Mouse (Mus musculus): ENCODE data around the gene Synj1.
A peak's percentile ranks its signal among the peaks of the same experiment; 100 is the strongest.

The Synj1 gene

DNA sequence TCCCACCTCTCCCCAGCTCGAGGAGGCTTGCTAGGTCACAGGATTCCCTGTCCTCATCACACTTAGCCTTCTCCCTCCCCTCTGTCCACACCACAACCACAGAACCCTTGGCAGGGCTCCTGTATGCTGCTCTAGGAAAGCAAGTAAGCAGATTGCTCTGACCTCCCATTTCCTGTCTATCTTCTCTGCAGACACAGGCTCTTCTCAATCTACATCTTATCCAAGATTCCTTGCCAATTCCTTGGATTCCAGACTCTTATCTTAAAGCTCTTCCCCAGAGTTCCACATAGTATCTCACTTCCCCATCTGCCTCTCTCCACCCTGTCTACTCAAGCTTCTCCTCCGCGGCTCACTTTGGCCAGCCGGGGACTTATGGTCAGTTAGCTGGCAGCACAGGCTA, 16.1 kb downstream of the Synj1 start:
- H3K27me3 ChIP-seq (ENCODE audit: control insufficient read depth, insufficient read depth, low read length, poor library complexity, severe bottlenecking), result no peaks in the 10 kb centered on the region
- DNase-seq (ENCODE audit: low read depth, low spot score), result no peak
- 0 out of 2 replicates have a peak, but pooled peaks cover 2% of the 10 kb centered on the region for H3K36me3 ChIP-seq (ENCODE audit: control insufficient read depth, insufficient read depth, low read length, poor library complexity, severe bottlenecking)

DNA sequence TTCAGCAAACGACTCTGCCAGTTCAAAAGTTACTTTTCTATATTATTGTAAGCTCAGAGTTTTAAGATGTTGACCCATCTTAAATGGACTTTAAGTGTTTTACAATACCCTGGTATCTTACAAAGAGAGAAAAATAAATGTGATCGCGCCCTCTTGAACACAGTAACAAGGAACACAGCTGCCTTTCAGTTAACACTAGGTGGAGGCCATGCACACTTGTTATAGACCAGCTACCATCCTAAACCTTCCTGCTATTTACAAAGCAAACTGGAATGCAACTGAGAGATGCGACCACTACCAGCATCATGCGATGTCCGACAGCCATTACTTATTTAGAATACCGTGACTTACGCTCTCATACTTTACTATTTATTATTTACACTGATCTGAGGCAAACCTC, 21.9 kb downstream of the Synj1 start:
- Histone ChIP-seq H3K36me3 (ENCODE audit: control insufficient read depth, insufficient read depth, low read length, poor library complexity, severe bottlenecking) (0 out of 2 replicates have a peak, but pooled peaks cover 7% of the 10 kb centered on the region), H3K27me3 (ENCODE audit: control insufficient read depth, insufficient read depth, low read length, poor library complexity, severe bottlenecking) (no peaks in the 10 kb centered on the region)
- DNase-seq (ENCODE audit: low read depth, low spot score), result no peak

DNA sequence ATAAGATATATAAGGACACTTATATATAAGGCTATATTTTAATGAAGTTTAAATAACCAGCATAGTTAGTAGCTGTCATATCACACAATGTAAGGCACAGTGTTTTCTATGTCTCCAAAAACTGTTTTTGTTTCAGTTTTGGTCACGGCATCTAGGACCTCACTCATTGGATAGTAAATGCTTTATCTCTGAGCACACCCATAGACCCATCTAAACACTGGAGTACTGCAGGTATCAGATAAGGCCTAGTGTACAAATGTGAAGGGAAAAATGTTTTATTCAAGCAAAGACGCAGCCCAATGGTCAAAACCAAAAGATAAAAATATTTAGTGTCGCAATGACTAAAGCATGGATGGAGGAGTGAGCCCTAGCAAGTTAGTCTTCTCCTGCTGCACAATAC, 22.4 kb downstream of the Synj1 start:
- no peaks in the 10 kb centered on the region for H3K27me3 ChIP-seq (ENCODE audit: control insufficient read depth, insufficient read depth, low read length, poor library complexity, severe bottlenecking)
- H3K36me3 ChIP-seq (ENCODE audit: control insufficient read depth, insufficient read depth, low read length, poor library complexity, severe bottlenecking), result 0 out of 2 replicates have a peak, but pooled peaks cover 7% of the 10 kb centered on the region
- DNase-seq (ENCODE audit: low read depth, low spot score), result no peak

DNA sequence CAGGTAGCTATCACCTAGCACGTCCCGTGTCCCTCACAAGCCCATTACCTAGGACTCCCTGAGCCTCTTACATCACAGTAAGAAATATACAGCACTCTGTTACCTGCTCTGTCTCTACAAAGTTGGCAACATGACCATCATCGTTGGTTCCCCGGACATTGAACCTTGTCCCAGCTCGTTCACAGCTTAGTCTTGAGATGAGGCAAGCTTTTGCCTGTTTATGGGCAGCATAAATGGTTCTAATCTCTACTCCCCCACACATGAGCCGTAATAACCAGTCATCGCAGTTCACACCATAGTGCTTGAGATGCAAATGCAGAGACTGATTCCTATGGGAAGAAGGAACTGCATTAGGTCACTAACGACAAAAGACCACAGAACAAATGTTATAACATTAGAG, 23.1 kb downstream of the Synj1 start:
- Histone ChIP-seq H3K36me3 (ENCODE audit: control insufficient read depth, insufficient read depth, low read length, poor library complexity, severe bottlenecking) (0 out of 2 replicates have a peak, but pooled peaks cover 5% of the 10 kb centered on the region), H3K27me3 (ENCODE audit: control insufficient read depth, insufficient read depth, low read length, poor library complexity, severe bottlenecking) (no peaks in the 10 kb centered on the region)
- DNase-seq (ENCODE audit: low read depth, low spot score), result no peak

DNA sequence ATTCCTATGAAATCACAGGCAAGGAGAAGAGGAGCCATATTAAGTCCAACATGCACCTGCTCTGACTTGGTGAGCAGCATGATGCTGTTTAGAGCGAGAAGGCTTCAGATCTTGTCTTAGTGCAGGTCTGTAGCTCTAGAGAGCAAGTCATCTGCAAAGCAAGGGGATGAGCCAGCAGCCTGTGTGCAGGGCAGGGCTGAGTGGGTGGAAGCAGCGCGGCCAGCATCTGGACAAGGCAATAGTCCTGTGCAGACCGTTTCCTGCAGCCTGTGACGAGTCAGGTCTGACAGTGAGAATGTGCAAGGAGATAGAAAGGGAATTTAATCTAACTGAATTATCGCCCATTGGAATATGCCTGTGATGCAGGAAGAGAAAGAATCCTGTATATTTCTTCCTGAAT, 40.1 kb downstream of the Synj1 start:
- peaks cover 12% of the 10 kb centered on the region for H3K36me3 ChIP-seq (ENCODE audit: control insufficient read depth, insufficient read depth, low read length, poor library complexity, severe bottlenecking)
- no peaks in the 10 kb centered on the region for H3K27me3 ChIP-seq (ENCODE audit: control insufficient read depth, insufficient read depth, low read length, poor library complexity, severe bottlenecking)
- no peak for DNase-seq (ENCODE audit: low read depth, low spot score)

DNA sequence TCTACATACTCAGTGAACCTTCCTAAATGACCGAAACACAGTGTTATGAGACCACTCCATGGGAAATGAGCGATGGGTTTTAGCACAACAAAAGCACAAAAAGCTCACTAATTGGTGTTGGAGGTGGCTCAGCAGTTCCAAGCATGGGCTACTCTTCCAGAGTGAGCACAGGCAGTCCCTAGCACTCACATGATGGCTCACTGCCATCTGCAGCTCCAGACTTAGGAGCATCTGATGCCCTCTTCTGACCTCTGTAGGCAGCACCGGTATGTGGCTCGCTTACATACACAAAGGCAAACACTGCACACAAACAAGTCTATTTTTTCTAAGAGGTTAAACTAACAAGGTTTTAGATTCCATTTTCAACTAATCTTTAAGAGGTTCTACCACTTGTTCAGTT, 44.9 kb downstream of the Synj1 start:
- H3K27me3 ChIP-seq (ENCODE audit: control insufficient read depth, insufficient read depth, low read length, poor library complexity, severe bottlenecking), result no peaks in the 10 kb centered on the region
- H3K36me3 ChIP-seq (ENCODE audit: control insufficient read depth, insufficient read depth, low read length, poor library complexity, severe bottlenecking), result peaks cover 12% of the 10 kb centered on the region
- no peak for DNase-seq (ENCODE audit: low read depth, low spot score)

DNA sequence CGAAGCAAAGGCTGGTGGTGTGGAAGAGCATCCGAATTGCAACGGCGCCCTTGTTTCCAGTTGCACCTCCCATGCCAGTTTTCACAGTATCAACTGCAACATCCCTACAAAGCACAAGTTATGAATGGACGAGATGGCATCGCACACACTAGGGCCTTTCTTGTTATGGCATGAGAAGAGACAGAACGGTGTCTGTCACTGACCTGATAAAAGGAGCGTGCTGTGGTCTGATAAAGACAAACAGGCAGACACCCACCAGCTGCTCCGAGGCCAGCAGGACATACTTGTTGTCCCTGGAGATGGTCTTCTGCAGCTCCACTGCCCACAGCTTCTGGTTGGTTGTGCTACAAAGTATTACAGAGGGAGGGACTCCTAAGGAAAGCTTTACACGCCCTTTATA, 46.8 kb downstream of the Synj1 start:
- 0 out of 2 replicates have a peak, but pooled peaks cover 6% of the 10 kb centered on the region for H3K36me3 ChIP-seq (ENCODE audit: control insufficient read depth, insufficient read depth, low read length, poor library complexity, severe bottlenecking)
- no peaks in the 10 kb centered on the region for H3K27me3 ChIP-seq (ENCODE audit: control insufficient read depth, insufficient read depth, low read length, poor library complexity, severe bottlenecking)
- no peak for DNase-seq (ENCODE audit: low read depth, low spot score)

DNA sequence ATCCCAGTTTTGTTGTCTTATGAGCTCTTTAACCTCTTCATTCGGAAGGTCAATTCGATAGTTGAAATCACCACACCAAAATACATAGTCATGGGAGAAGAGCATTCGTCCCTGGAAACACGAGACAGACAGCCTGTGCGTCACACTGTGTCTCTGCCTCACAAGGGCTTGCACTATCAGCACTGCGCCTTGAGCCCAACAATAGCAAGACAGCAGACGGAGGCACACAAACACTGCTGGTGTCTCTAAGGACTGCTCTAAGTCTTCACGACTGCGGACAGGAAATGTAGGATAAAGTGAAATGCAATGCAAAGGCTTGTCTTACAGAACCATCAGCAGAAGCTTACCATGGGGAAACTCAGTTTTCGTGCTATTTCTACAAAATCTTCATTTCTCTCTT, 47.2 kb downstream of the Synj1 start:
- no peaks in the 10 kb centered on the region for H3K27me3 ChIP-seq (ENCODE audit: control insufficient read depth, insufficient read depth, low read length, poor library complexity, severe bottlenecking)
- no peak for DNase-seq (ENCODE audit: low read depth, low spot score)
- 0 out of 2 replicates have a peak, but pooled peaks cover 6% of the 10 kb centered on the region for H3K36me3 ChIP-seq (ENCODE audit: control insufficient read depth, insufficient read depth, low read length, poor library complexity, severe bottlenecking)

DNA sequence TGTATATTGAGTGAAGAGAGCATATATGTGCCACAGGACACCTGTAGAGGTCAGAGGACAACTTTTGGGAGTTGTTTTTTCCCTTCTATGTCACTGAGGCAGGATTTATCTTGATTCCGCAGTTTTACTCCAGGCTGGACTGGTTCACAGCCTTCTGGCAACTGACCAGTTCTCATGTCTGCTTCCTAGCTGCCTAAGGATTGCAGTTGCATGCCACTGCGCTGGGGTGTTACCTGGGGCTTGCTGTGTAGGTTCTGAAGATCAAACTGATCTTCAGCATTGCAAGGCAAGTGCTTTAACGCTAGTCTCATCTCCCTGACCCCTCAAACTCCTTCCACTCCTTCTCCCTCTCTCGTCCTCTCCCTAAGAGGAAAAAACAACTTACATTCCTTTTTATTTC, 47.9 kb downstream of the Synj1 start:
- Histone ChIP-seq H3K36me3 (ENCODE audit: control insufficient read depth, insufficient read depth, low read length, poor library complexity, severe bottlenecking) (peaks cover 6% of the 10 kb centered on the region; the same call in 1 of the 2 replicates), H3K27me3 (ENCODE audit: control insufficient read depth, insufficient read depth, low read length, poor library complexity, severe bottlenecking) (no peaks in the 10 kb centered on the region)
- DNase-seq (ENCODE audit: low read depth, low spot score), result no peak

DNA sequence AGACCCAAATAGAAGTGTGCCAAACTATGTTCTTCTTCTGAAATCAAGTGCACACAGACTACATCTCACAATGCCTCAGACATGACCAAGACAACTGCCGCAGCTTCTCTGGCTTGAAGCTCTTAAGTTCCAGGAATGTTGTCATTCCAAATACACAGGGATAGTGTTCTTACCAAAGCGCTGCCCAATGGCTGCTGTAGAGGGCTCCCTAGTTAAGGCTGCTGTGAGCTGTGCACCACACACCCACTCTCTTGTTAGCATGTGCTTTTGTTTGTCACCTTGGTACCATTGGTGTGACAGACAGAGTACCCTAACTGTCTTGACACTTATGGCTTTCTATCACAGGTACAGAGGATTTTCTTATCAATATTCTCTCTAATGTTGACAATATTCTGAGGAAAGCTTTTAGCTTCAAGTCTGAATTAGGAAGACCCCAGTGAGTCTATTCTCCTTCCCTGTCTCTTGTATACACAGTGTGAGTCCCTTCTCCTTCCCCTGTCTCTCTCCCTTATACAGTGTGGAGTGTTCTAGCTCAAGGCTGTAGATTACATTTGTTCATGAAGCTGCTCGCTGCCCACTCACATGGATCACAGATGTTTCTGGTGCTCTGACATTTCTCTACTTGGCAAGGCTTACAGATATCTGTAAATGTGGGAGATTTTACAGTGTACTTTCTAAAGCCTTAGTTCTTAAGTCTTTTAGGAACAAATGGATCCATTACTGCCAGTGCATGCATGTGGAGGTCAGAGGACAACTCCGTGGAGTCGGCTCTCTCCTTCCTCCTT, 52.6 kb downstream of the Synj1 start:
- peaks cover 6% of the 10 kb centered on the region; the same call in 1 of the 2 replicates for H3K36me3 ChIP-seq (ENCODE audit: control insufficient read depth, insufficient read depth, low read length, poor library complexity, severe bottlenecking)
- DNase-seq (ENCODE audit: low read depth, low spot score), result no peak
- no peaks in the 10 kb centered on the region for H3K27me3 ChIP-seq (ENCODE audit: control insufficient read depth, insufficient read depth, low read length, poor library complexity, severe bottlenecking)

DNA sequence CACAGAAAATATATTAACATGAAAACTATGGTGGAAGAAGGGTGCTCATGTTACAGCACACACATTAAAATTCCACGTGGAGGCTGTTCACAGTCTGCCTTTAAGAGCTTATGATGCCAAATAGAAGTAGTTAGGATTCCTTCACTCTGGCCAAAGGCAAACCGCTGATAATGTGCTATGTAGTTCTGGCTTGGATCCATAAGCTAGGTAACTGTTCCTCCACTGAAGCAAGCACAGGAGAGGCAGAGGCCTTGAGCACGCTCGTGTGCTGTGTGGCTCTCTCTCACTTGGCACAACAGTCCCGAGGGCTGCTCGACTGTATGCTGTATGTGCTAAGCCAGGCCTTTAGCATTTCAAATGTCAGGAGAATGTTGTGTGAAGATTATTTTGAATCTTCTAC, 55.6 kb downstream of the Synj1 start:
- Histone ChIP-seq H3K36me3 (ENCODE audit: control insufficient read depth, insufficient read depth, low read length, poor library complexity, severe bottlenecking) (peaks cover 3% of the 10 kb centered on the region; the same call in 1 of the 2 replicates), H3K27me3 (ENCODE audit: control insufficient read depth, insufficient read depth, low read length, poor library complexity, severe bottlenecking) (no peaks in the 10 kb centered on the region)
- DNase-seq (ENCODE audit: low read depth, low spot score), result no peak

DNA sequence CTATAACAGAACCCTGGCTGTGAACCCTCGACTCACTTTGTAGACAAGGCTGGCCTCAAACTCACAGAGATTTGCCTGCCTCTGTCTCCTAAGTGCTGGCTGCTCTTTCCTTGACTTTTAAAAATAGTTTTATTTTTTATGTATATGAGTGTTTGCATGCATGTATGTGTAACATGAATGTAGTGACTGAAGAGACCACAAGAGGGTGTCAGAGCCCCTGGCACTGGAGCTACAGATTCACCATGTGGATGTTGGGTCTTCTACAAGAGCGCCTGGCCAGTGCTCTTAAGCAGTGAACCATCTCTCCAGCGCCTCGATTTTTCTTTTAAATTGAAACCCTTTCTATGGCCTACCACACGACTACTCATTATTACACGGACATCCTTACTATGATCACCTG, 57.3 kb downstream of the Synj1 start:
- peak; percentile 39 for DNase-seq (ENCODE audit: low read depth, low spot score)

DNA sequence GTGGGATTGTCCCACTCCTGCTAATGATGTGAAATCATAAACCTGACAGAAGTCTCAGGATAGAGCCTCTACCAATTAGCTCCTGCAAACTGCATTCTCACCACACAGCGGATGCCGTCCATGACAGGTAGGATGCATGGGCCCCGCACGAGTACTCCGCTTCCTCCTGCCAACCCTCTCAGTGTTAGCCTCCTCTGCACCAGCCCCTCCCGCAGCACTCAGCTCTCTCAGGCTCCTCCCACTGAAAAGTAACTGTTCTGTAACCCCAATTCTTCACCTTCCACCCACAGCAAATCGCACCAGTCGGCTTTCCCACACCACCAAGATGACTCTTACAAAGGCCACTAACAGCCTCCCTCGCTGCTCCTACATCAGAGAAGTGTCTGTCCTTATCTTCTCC, 58.0 kb downstream of the Synj1 start:
- no peaks in the 10 kb centered on the region for H3K27me3 ChIP-seq (ENCODE audit: control insufficient read depth, insufficient read depth, low read length, poor library complexity, severe bottlenecking)
- no peak for DNase-seq (ENCODE audit: low read depth, low spot score)
- H3K36me3 ChIP-seq (ENCODE audit: control insufficient read depth, insufficient read depth, low read length, poor library complexity, severe bottlenecking), result peaks cover 7% of the 10 kb centered on the region; the same call in 1 of the 2 replicates

More for the DNA sequence above, 57.3 kb downstream of the Synj1 start:
- Histone ChIP-seq H3K36me3 (ENCODE audit: control insufficient read depth, insufficient read depth, low read length, poor library complexity, severe bottlenecking) (peaks cover 7% of the 10 kb centered on the region; the same call in 1 of the 2 replicates), H3K27me3 (ENCODE audit: control insufficient read depth, insufficient read depth, low read length, poor library complexity, severe bottlenecking) (no peaks in the 10 kb centered on the region)

DNA sequence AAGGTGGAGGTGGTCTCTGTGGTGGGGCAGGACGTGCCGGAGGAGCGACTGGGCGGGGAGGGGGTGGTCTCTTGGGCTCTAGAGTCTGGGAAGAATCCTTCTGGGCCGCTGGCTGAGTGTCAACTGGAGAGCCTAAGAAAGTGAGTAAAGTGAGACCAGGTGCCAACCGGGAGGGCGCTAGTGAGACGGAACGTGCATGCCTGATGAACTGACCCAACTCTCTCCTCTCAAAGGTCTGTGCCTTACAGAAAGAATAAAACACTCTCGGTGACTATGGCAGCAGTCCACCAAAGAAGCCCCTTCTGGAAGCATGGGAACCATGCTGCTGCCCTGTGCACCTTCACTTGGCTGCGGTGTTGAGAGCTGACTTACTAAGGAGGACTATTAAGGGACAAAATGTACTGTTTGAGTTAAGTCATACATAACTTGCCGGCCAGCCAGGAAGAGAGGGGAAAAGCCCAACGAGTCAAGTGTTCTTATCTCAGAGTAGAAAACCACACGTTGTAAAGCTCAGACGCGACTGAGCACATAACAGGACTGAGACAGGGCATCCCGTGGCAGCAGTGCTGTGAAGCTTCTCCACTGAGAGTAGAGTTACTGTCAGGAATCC, 60.6 kb downstream of the Synj1 start:
- H3K27me3 ChIP-seq (ENCODE audit: control insufficient read depth, insufficient read depth, low read length, poor library complexity, severe bottlenecking), result no peaks in the 10 kb centered on the region
- peaks cover 9% of the 10 kb centered on the region; the same call in 1 of the 2 replicates for H3K36me3 ChIP-seq (ENCODE audit: control insufficient read depth, insufficient read depth, low read length, poor library complexity, severe bottlenecking)
- no peak for DNase-seq (ENCODE audit: low read depth, low spot score)

DNA sequence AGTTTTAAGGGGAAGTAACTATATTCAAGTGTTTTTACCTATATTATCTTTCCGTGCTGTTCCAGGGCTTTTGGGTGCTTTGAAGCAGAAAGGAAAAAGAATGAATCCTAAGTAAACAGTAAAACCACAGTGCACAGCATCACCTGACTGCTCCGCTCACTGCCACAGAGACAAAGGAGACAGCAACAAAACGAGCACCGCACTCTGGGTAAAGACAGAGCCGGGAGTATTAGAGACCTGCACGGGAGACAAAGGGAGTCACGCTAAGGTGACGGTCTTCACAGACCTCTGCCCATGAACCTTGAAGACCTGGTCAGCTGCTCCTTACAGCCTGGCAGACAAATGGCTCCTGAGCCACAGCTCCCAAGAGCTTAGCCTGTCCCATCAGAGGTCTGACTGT, 64.1 kb downstream of the Synj1 start:
- H3K36me3 ChIP-seq (ENCODE audit: control insufficient read depth, insufficient read depth, low read length, poor library complexity, severe bottlenecking), result peaks cover 8% of the 10 kb centered on the region; the same call in 1 of the 2 replicates
- no peaks in the 10 kb centered on the region for H3K27me3 ChIP-seq (ENCODE audit: control insufficient read depth, insufficient read depth, low read length, poor library complexity, severe bottlenecking)
- no peak for DNase-seq (ENCODE audit: low read depth, low spot score)

Measured in splenic B cell, adult 2 months (primary cell).